Mouse (Mus musculus) thymus, postnatal 25 days (tissue): ENCODE data around the gene Kcnj11.

Experiments used
- DNase-seq: peaks from one replicate; pipeline ENCODE4 v3.0.0; 2022

Gene Kcnj11

GRCm38 (mm10) chr7:46045882-46046281 is 54.7 kb downstream of the Kcnj11 start:
- no peak for DNase-seq

- DNase-seq = no peak
These were observed 56.5 kb downstream of the Kcnj11 start for GRCm38 (mm10) chr7:46044106-46044505.
